Mouse (Mus musculus) embryonic facial prominence, embryonic 14.5 days (tissue): ENCODE measurements at regions not wholly inside any gene's neighbourhood (a gene's known extent, or its start where the extent isn't known, plus 50 kb on each side); places are given as distances from the start of the nearest gene placed in this dataset.

ENCODE experiments used
- ATAC-seq: fragments of 200-750 bp; cut with Nextera tagmentation; 2 replicates; pipeline ENCODE4 v1.8.0; 2017; ENCODE audit warnings: low read depth, moderate number of reproducible peaks, moderate TSS enrichment
- DNase-seq: peaks from one replicate; pipeline ENCODE4 v3.0.0-alpha.2; 2015; ENCODE audit warnings: low spot score
- H3K27ac ChIP-seq: fragments of 300-500 bp; sonication (generic); replicated peaks from 2 replicates; pipeline ENCODE4 v1.5.1; 2014; ENCODE audit warnings: low read depth, mild to moderate bottlenecking, low read length, moderate library complexity
- H3K27me3 ChIP-seq: fragments of 300-500 bp; sonication (generic); replicated peaks from 2 replicates; pipeline ENCODE4 v1.6.1; 2014; ENCODE audit warnings: low read length; ENCODE audit not compliant: control insufficient read depth, insufficient read depth
- H3K36me3 ChIP-seq: fragments of 300-500 bp; sonication (generic); 2 replicates; pipeline ENCODE4 v1.6.1; 2014; ENCODE audit warnings: low read length, mixed read lengths; ENCODE audit not compliant: control insufficient read depth, insufficient read depth
- H3K4me1 ChIP-seq: fragments of 300-500 bp; sonication (generic); 2 replicates; pipeline ENCODE4 v1.6.1; 2014; ENCODE audit warnings: antibody characterized with exemption, low read length; ENCODE audit not compliant: control insufficient read depth, insufficient read depth
- H3K4me2 ChIP-seq: fragments of 300-500 bp; sonication (generic); 2 replicates; pipeline ENCODE4 v1.6.1; 2014; ENCODE audit warnings: low read depth, mild to moderate bottlenecking, low read length, moderate library complexity, mixed read lengths
- H3K4me3 ChIP-seq: fragments of 300-500 bp; sonication (generic); 2 replicates; pipeline ENCODE4 v1.5.1; 2014; ENCODE audit warnings: low read depth, mild to moderate bottlenecking, low read length
- H3K9ac ChIP-seq: fragments of 300-500 bp; sonication (generic); 2 replicates; pipeline ENCODE4 v1.6.1; 2014; ENCODE audit warnings: low read depth, mild to moderate bottlenecking, low read length, moderate library complexity, mixed read lengths
- H3K9me3 ChIP-seq: fragments of 300-500 bp; sonication (generic); 2 replicates; pipeline ENCODE4 v1.6.1; 2016; ENCODE audit warnings: low read length; ENCODE audit not compliant: control insufficient read depth
- WGBS: fragments of 180-500 bp; shearing (Covaris S2); extraction: QIAGEN DNeasy Blood & Tissue Kit; methylation state at CpG from one replicate; pipeline ENCODE4 v1.1.7; 2014; 5-methylcytosine and 5-hydroxymethylcytosine counted together

DNA sequence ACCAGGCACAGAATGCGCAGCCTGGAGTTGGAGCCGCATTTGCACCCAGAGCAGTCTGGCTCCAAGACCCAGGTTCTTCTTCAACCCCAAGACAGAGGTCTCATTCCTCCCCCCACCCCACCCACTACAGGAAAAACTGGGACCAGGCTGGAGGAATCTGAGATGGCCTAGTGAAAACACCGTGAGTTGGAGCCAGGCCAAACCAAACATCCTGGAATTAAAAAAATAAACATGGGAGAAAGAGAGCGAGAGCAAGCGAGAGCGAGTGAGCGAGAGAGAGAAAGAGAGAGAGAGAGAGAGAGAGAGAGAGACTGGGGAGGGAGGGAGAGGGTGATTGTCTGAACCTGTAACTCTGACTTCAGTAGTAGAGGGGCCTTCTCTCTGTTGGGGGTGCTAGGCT, 138.8 kb downstream of the Mn1 start:
- peak; percentile 30; the same call in 1 of the 2 replicates for ATAC-seq
- no peaks in the 10 kb centered on the region for H3K9me3 ChIP-seq

DNA sequence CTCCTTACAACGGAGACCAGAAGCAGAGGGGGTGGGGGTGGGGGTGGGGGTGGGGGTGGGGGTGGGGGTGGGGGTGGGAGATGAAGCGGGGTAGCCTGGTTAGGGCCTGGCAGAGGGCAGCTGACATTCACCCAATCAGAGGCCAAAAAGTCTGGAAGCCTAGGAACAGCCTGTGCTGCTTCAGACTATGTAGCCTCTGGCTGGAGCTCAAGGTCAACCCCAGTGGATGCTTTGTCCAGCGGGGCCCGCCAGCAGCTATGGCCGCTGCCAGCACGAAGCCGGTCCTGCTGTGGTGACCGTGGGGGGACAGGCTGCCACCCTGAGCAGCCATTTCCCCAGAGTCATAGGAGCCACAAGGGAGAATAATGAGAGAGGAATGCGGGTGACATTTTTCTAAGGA, 143.3 kb downstream of the Mn1 start:
- Histone ChIP-seq H3K9ac (no peak overlapping the region), H3K9me3 (no peaks in the 10 kb centered on the region), H3K4me3 (no peak overlapping the region), H3K4me2 (no peak overlapping the region), H3K27me3 (no peaks in the 10 kb centered on the region), H3K36me3 (no peaks in the 10 kb centered on the region), H3K27ac (no peak overlapping the region), H3K4me1 (peaks cover 8% of the 10 kb centered on the region)
- DNase-seq (no peak), ATAC-seq (no peak)
- 47% methylated on average over 9 of the region's 9 CpGs for WGBS

More for the DNA sequence above, 138.8 kb downstream of the Mn1 start:
- DNase-seq = peak; percentile 83
- no peaks in the 10 kb centered on the region for H3K36me3 ChIP-seq
- no peak overlapping the region for H3K9ac ChIP-seq
- peak overlapping the region; percentile 74 for H3K27ac ChIP-seq
- H3K4me2 ChIP-seq = no peak overlapping the region
- H3K4me1 ChIP-seq = peaks cover 21% of the 10 kb centered on the region
- 29% methylated on average over 7 of the region's 7 CpGs for WGBS
- H3K4me3 ChIP-seq = no peak overlapping the region
- H3K27me3 ChIP-seq = no peaks in the 10 kb centered on the region

- no peak overlapping the region for H3K9ac ChIP-seq
- no peaks in the 10 kb centered on the region for H3K9me3 ChIP-seq
- no peak overlapping the region for H3K4me3 ChIP-seq
- ATAC-seq (no peak), DNase-seq (no peak)
- H3K27me3 ChIP-seq = no peaks in the 10 kb centered on the region
- no peaks in the 10 kb centered on the region for H3K36me3 ChIP-seq
- 55% methylated on average over 10 of the region's 10 CpGs for WGBS
- H3K4me2 ChIP-seq = no peak overlapping the region
- no peak overlapping the region for H3K27ac ChIP-seq
- H3K4me1 ChIP-seq = 0 out of 2 replicates have a peak, but pooled peaks cover under 1% of the 10 kb centered on the region
Observed at GRCm38 (mm10) chr5:111561301-111561700, 144.1 kb downstream of the Mn1 start.

- H3K36me3 ChIP-seq = no peaks in the 10 kb centered on the region
- WGBS = 36% methylated on average over 8 of the region's 10 CpGs
- ATAC-seq (0 out of 2 replicates have a peak, but pooled peaks have one; percentile 23), DNase-seq (no peak)
- no peaks in the 10 kb centered on the region for H3K9me3 ChIP-seq
- peaks cover 31% of the 10 kb centered on the region for H3K4me1 ChIP-seq
- 0 out of 2 replicates have a peak overlapping the region, but pooled peaks have one; percentile 3 for H3K9ac ChIP-seq
- no peaks in the 10 kb centered on the region for H3K27me3 ChIP-seq
- H3K4me2 ChIP-seq = no peak overlapping the region
- no peak overlapping the region for H3K4me3 ChIP-seq
- no peak overlapping the region for H3K27ac ChIP-seq
Observed at GRCm38 (mm10) chr5:111570826-111571225, 153.7 kb downstream of the Mn1 start.

GRCm38 (mm10) chr5:111573265-111573873, 156.2 kb downstream of the Mn1 start:
- WGBS = 22% methylated on average over 11 of the region's 13 CpGs
- H3K9me3 ChIP-seq = no peaks in the 10 kb centered on the region
- no peak overlapping the region for H3K4me3 ChIP-seq
- H3K9ac ChIP-seq = no peak overlapping the region
- no peaks in the 10 kb centered on the region for H3K36me3 ChIP-seq
- no peaks in the 10 kb centered on the region for H3K27me3 ChIP-seq
- ATAC-seq (peak; percentile 35; the same call in 1 of the 2 replicates), DNase-seq (peak; percentile 73)
- no peak overlapping the region for H3K27ac ChIP-seq
- H3K4me1 ChIP-seq = peaks cover 48% of the 10 kb centered on the region
- H3K4me2 ChIP-seq = no peak overlapping the region

GRCm38 (mm10) chr5:111574219-111574840, 157.2 kb downstream of the Mn1 start:
- no peak for ATAC-seq

DNA sequence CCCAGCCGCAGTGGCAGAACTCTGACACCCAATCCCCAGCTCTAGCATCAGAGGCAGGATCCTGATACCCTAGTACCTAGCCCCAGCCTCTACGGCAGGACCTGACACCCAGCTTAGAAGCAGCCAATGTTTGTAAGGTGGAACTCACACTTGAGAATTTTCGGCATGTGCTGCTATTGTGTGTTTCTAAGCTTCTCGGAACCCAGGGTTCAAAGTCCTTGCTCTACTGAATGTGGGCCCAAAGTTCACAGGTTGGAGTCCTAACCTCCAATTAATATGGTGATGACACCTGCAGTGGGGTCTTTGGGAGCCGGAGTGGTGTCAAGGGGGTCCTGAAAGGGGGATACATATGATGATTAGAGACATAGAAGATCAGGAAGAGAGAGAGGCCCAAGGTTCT, 158.2 kb downstream of the Mn1 start:
- no peak overlapping the region for H3K9ac ChIP-seq
- no peaks in the 10 kb centered on the region for H3K36me3 ChIP-seq
- H3K27me3 ChIP-seq = no peaks in the 10 kb centered on the region
- ATAC-seq = no peak
- DNase-seq = no peak
- H3K4me2 ChIP-seq = no peak overlapping the region
- no peak overlapping the region for H3K27ac ChIP-seq
- 90% methylated on average over 5 of the region's 5 CpGs for WGBS
- H3K4me1 ChIP-seq = peaks cover 58% of the 10 kb centered on the region
- H3K4me3 ChIP-seq = no peak overlapping the region
- no peaks in the 10 kb centered on the region for H3K9me3 ChIP-seq

More at GRCm38 (mm10) chr5:111574219-111574840, 157.2 kb downstream of the Mn1 start:
- no peak for DNase-seq
- H3K27me3 ChIP-seq = no peaks in the 10 kb centered on the region
- 18% methylated on average over 7 of the region's 8 CpGs for WGBS
- H3K9ac ChIP-seq = peak overlapping the region; percentile 20; the same call in 1 of the 2 replicates
- H3K36me3 ChIP-seq = no peaks in the 10 kb centered on the region
- H3K9me3 ChIP-seq = no peaks in the 10 kb centered on the region
- 0 out of 2 replicates have a peak overlapping the region, but pooled peaks have one; percentile 28 for H3K27ac ChIP-seq
- no peak overlapping the region for H3K4me2 ChIP-seq
- peaks cover 57% of the 10 kb centered on the region for H3K4me1 ChIP-seq
- H3K4me3 ChIP-seq = no peak overlapping the region

- Histone ChIP-seq H3K9me3 (no peaks in the 10 kb centered on the region), H3K4me1 (peaks cover 64% of the 10 kb centered on the region), H3K4me2 (no peak overlapping the region), H3K4me3 (no peak overlapping the region), H3K36me3 (no peaks in the 10 kb centered on the region), H3K27me3 (no peaks in the 10 kb centered on the region), H3K9ac (0 out of 2 replicates have a peak overlapping the region, but pooled peaks have one; percentile 10), H3K27ac (peak overlapping the region; percentile 85)
- peak; percentile 89 for DNase-seq
- WGBS = 4% methylated on average over 5 of the region's 5 CpGs
- peak; percentile 10; the same call in 1 of the 2 replicates for ATAC-seq
Observed at GRCm38 (mm10) chr5:111577441-111577840, 156.3 kb upstream of the Gm26897 start.
